Mouse (Mus musculus) forebrain, embryonic 15.5 days (tissue): ENCODE measurements around the gene Lrrc55. TPM values are rescaled to one million over a fixed set of nuclear protein-coding genes. Genes with fewer than 3 reads are reported as not detected.

Source experiments
- ATAC-seq: fragments of 200-750 bp; cut with Nextera tagmentation; replicated peaks from 2 replicates; pipeline ENCODE4 v1.8.0; 2017; ENCODE audit warnings: mild to moderate bottlenecking, moderate TSS enrichment, moderate library complexity
- H3K27ac ChIP-seq: fragments of 300-500 bp; sonication (generic); replicated peaks from 2 replicates; pipeline ENCODE4 v1.5.1; 2015; ENCODE audit warnings: mild to moderate bottlenecking, inconsistent platforms
- H3K27me3 ChIP-seq: fragments of 300-500 bp; sonication (generic); 2 replicates; pipeline ENCODE4 v1.6.1; 2015; ENCODE audit warnings: inconsistent platforms
- H3K36me3 ChIP-seq: fragments of 300-500 bp; sonication (generic); 2 replicates; pipeline ENCODE4 v1.6.1; 2015; ENCODE audit warnings: mild to moderate bottlenecking, inconsistent platforms
- H3K4me1 ChIP-seq: fragments of 300-500 bp; sonication (generic); 2 replicates; pipeline ENCODE4 v1.6.1; 2015; ENCODE audit warnings: inconsistent platforms
- H3K4me2 ChIP-seq: fragments of 300-500 bp; sonication (generic); replicated peaks from 2 replicates; pipeline ENCODE4 v1.6.1; 2015; ENCODE audit warnings: mild to moderate bottlenecking, inconsistent platforms
- H3K4me3 ChIP-seq: fragments of 300-500 bp; sonication (generic); 2 replicates; pipeline ENCODE4 v1.5.1; 2015; ENCODE audit warnings: mild to moderate bottlenecking, inconsistent platforms
- H3K9ac ChIP-seq: fragments of 300-500 bp; sonication (generic); replicated peaks from 2 replicates; pipeline ENCODE4 v1.6.1; 2015; ENCODE audit warnings: mild to moderate bottlenecking, inconsistent platforms
- H3K9me3 ChIP-seq: fragments of 300-500 bp; sonication (generic); 2 replicates; pipeline ENCODE4 v1.6.1; 2016; ENCODE audit warnings: inconsistent platforms
- WGBS: fragments of 180-500 bp; shearing (Covaris S2); methylation state at CpG from one replicate; pipeline ENCODE4 v1.1.7; 2015; ENCODE audit warnings: mixed read lengths; 5-methylcytosine and 5-hydroxymethylcytosine counted together
- polyA plus RNA-seq: library from polyadenylated mRNA; unstranded; fragments of >200 nt; fragmentation: Nextera tagmentation; extraction: Ambion mirVana; gene quantifications from 2 replicates; pipeline ENCODE4 v1.2.1, GENCODE M21; 2015

The Lrrc55 gene
- polyA plus RNA-seq, 1 experiment from 2014 or later = 10.5 TPM

- Histone ChIP-seq H3K27me3 (no peaks in the 10 kb centered on the region), H3K4me3 (no peak overlapping the region), H3K9ac (no peak overlapping the region), H3K4me1 (0 out of 2 replicates have a peak, but pooled peaks cover 3% of the 10 kb centered on the region), H3K9me3 (no peaks in the 10 kb centered on the region), H3K4me2 (no peak overlapping the region), H3K36me3 (no peaks in the 10 kb centered on the region), H3K27ac (no peak overlapping the region)
- 69% methylated on average over 7 of the region's 7 CpGs for WGBS
- no peak; the same call in 1 of the 2 replicates for ATAC-seq
Measured at GRCm38 (mm10) chr2:85163311-85164047, 33.5 kb downstream of the Lrrc55 start.

GRCm38 (mm10) chr2:85161638-85162093, 35.3 kb downstream of the Lrrc55 start:
- peak; percentile 26; the same call in 1 of the 2 replicates for ATAC-seq
- Histone ChIP-seq H3K36me3 (no peaks in the 10 kb centered on the region), H3K27ac (peak overlapping the region; percentile 36; the same call in 1 of the 2 replicates), H3K9me3 (no peaks in the 10 kb centered on the region), H3K27me3 (no peaks in the 10 kb centered on the region), H3K4me1 (0 out of 2 replicates have a peak, but pooled peaks cover 3% of the 10 kb centered on the region), H3K4me2 (no peak overlapping the region), H3K4me3 (no peak overlapping the region), H3K9ac (no peak overlapping the region)
- WGBS = 14% methylated on average over 1 of the region's 1 CpGs

GRCm38 (mm10) chr2:85160901-85161637, 35.9 kb downstream of the Lrrc55 start:
- peak; percentile 51; the same call in 1 of the 2 replicates for ATAC-seq
- 0 out of 2 replicates have a peak, but pooled peaks cover 3% of the 10 kb centered on the region for H3K4me1 ChIP-seq
- H3K9ac ChIP-seq = no peak overlapping the region
- no peaks in the 10 kb centered on the region for H3K36me3 ChIP-seq
- 72% methylated on average over 4 of the region's 4 CpGs for WGBS
- H3K4me2 ChIP-seq = no peak overlapping the region
- no peaks in the 10 kb centered on the region for H3K27me3 ChIP-seq
- no peak overlapping the region for H3K4me3 ChIP-seq
- H3K9me3 ChIP-seq = no peaks in the 10 kb centered on the region
- peak overlapping the region; percentile 36; the same call in 1 of the 2 replicates for H3K27ac ChIP-seq

GRCm38 (mm10) chr2:85157382-85157781, 39.6 kb downstream of the Lrrc55 start:
- Histone ChIP-seq H3K9ac (no peak overlapping the region), H3K9me3 (no peaks in the 10 kb centered on the region), H3K4me3 (no peak overlapping the region), H3K36me3 (no peaks in the 10 kb centered on the region), H3K27ac (no peak overlapping the region), H3K4me1 (0 out of 2 replicates have a peak, but pooled peaks cover 3% of the 10 kb centered on the region), H3K27me3 (no peaks in the 10 kb centered on the region), H3K4me2 (no peak overlapping the region)
- ATAC-seq = no peak
- whole genome bisulfite sequencing = 94% methylated on average over 3 of the region's 3 CpGs

- Histone ChIP-seq H3K27ac (no peak overlapping the region), H3K4me1 (no peaks in the 10 kb centered on the region), H3K36me3 (no peaks in the 10 kb centered on the region), H3K4me3 (no peak overlapping the region), H3K4me2 (no peak overlapping the region), H3K27me3 (no peaks in the 10 kb centered on the region), H3K9ac (no peak overlapping the region), H3K9me3 (no peaks in the 10 kb centered on the region)
- ATAC-seq = no peak
- WGBS = 90% methylated on average over 5 of the region's 5 CpGs
Measured at GRCm38 (mm10) chr2:85156136-85156535, 40.9 kb downstream of the Lrrc55 start.

- Histone ChIP-seq H3K27ac (no peak overlapping the region), H3K4me2 (no peak overlapping the region), H3K27me3 (no peaks in the 10 kb centered on the region), H3K4me1 (no peaks in the 10 kb centered on the region), H3K9ac (no peak overlapping the region), H3K9me3 (no peaks in the 10 kb centered on the region), H3K4me3 (no peak overlapping the region), H3K36me3 (no peaks in the 10 kb centered on the region)
- ATAC-seq = no peak
- WGBS = 91% methylated on average over 9 of the region's 9 CpGs
Measured at GRCm38 (mm10) chr2:85155334-85155733, 41.7 kb downstream of the Lrrc55 start.

- no peaks in the 10 kb centered on the region for H3K27me3 ChIP-seq
- no peak for ATAC-seq
- no peak overlapping the region for H3K27ac ChIP-seq
- no peaks in the 10 kb centered on the region for H3K9me3 ChIP-seq
- WGBS = 87% methylated on average over 2 of the region's 2 CpGs
- H3K4me3 ChIP-seq = no peak overlapping the region
- no peak overlapping the region for H3K9ac ChIP-seq
- H3K4me1 ChIP-seq = no peaks in the 10 kb centered on the region
- no peaks in the 10 kb centered on the region for H3K36me3 ChIP-seq
- no peak overlapping the region for H3K4me2 ChIP-seq
Measured at GRCm38 (mm10) chr2:85151233-85151632, 45.8 kb downstream of the Lrrc55 start.

- Histone ChIP-seq H3K9ac (no peak overlapping the region), H3K4me3 (no peak overlapping the region), H3K4me1 (no peaks in the 10 kb centered on the region), H3K9me3 (no peaks in the 10 kb centered on the region), H3K27ac (no peak overlapping the region), H3K4me2 (no peak overlapping the region), H3K36me3 (no peaks in the 10 kb centered on the region), H3K27me3 (no peaks in the 10 kb centered on the region)
- ATAC-seq = no peak
- 98% methylated on average over 1 of the region's 1 CpGs for WGBS
Measured at GRCm38 (mm10) chr2:85150373-85150772, 46.6 kb downstream of the Lrrc55 start.

GRCm38 (mm10) chr2:85147481-85147880, 49.5 kb downstream of the Lrrc55 start:
- H3K9ac ChIP-seq = no peak overlapping the region
- no peak overlapping the region for H3K27ac ChIP-seq
- no peaks in the 10 kb centered on the region for H3K36me3 ChIP-seq
- whole genome bisulfite sequencing = 87% methylated on average over 2 of the region's 2 CpGs
- H3K4me1 ChIP-seq = no peaks in the 10 kb centered on the region
- no peaks in the 10 kb centered on the region for H3K27me3 ChIP-seq
- no peak overlapping the region for H3K4me3 ChIP-seq
- no peaks in the 10 kb centered on the region for H3K9me3 ChIP-seq
- no peak for ATAC-seq
- H3K4me2 ChIP-seq = no peak overlapping the region

GRCm38 (mm10) chr2:85145346-85145745, 51.7 kb downstream of the Lrrc55 start:
- H3K4me2 ChIP-seq = no peak overlapping the region
- ATAC-seq = no peak

GRCm38 (mm10) chr2:85144908-85145307, 52.1 kb downstream of the Lrrc55 start:
- H3K4me1 ChIP-seq = no peaks in the 10 kb centered on the region
- H3K27me3 ChIP-seq = no peaks in the 10 kb centered on the region
- 87% methylated on average over 2 of the region's 2 CpGs for WGBS
- H3K27ac ChIP-seq = no peak overlapping the region
- ATAC-seq = no peak
- no peak overlapping the region for H3K4me2 ChIP-seq
- H3K36me3 ChIP-seq = no peaks in the 10 kb centered on the region
- no peak overlapping the region for H3K9ac ChIP-seq
- no peak overlapping the region for H3K4me3 ChIP-seq
- H3K9me3 ChIP-seq = no peaks in the 10 kb centered on the region

More at GRCm38 (mm10) chr2:85145346-85145745, 51.7 kb downstream of the Lrrc55 start:
- no peaks in the 10 kb centered on the region for H3K36me3 ChIP-seq
- no peak overlapping the region for H3K4me3 ChIP-seq
- H3K27me3 ChIP-seq = no peaks in the 10 kb centered on the region
- 72% methylated on average over 3 of the region's 3 CpGs for WGBS
- no peak overlapping the region for H3K27ac ChIP-seq
- no peaks in the 10 kb centered on the region for H3K4me1 ChIP-seq
- no peaks in the 10 kb centered on the region for H3K9me3 ChIP-seq
- H3K9ac ChIP-seq = no peak overlapping the region

GRCm38 (mm10) chr2:85140833-85141232, 56.2 kb downstream of the Lrrc55 start:
- Histone ChIP-seq H3K9ac (no peak overlapping the region), H3K4me2 (no peak overlapping the region), H3K27me3 (no peaks in the 10 kb centered on the region), H3K27ac (no peak overlapping the region), H3K36me3 (no peaks in the 10 kb centered on the region), H3K9me3 (no peaks in the 10 kb centered on the region), H3K4me3 (no peak overlapping the region), H3K4me1 (no peaks in the 10 kb centered on the region)
- no peak for ATAC-seq
